Mouse (Mus musculus) brown adipose tissue, adult 24 weeks (tissue): Measurements from ENCODE around the gene Hecw2. TPM values are rescaled to one million over a fixed set of nuclear protein-coding genes. Genes with fewer than 3 reads are reported as not detected.

Experiments
- H3K27ac ChIP-seq: fragments of 200-500 bp; replicated peaks from 2 replicates; pipeline ENCODE4 v1.5.1; 2012; ENCODE audit warnings: low read depth, mild to moderate bottlenecking, low read length
- H3K4me1 ChIP-seq: fragments of 200-500 bp; 2 replicates; pipeline ENCODE4 v1.6.1; 2012; ENCODE audit warnings: low read length, mixed read lengths; ENCODE audit not compliant: control insufficient read depth, insufficient read depth, insufficient read length
- H3K4me3 ChIP-seq: fragments of 200-500 bp; 2 replicates; pipeline ENCODE4 v1.5.1; 2012; ENCODE audit warnings: low read depth, mild to moderate bottlenecking, low read length, moderate library complexity; ENCODE audit not compliant: insufficient read depth
- polyA plus RNA-seq: library from polyadenylated mRNA; stranded (reverse); fragments of >200 nt; gene quantifications from 2 replicates; pipeline ENCODE4 v1.2.4, GENCODE M21; 2012; ENCODE audit not compliant: missing spikeins, insufficient read depth, insufficient read length

Gene Hecw2
- polyA plus RNA-seq, 1 experiment: 1.4 TPM

DNA sequence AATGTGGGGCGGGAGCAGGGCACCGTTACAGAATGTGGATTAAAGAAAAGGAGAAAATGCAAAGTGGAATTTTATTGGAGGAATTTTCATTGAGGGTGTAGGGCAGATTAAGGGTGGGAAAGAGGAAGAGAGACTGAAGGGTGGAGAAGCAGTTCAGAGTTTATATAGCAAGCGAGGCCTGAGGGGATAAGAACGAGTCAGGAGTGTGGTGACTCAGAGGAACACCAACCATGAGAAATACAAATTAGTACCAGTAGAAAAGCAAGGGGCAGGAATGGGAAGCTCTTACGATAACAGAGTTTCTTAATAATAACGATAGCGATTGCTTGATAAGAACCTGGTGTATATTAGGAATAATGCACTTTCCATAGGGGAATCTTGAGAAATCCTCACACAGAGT lies 339.2 kb downstream of the Hecw2 start:
- no peak overlapping the region for H3K4me3 ChIP-seq
- H3K4me1 ChIP-seq: peaks cover 6% of the 10 kb centered on the region
- H3K27ac ChIP-seq: no peak overlapping the region; the same call in 1 of the 2 replicates

DNA sequence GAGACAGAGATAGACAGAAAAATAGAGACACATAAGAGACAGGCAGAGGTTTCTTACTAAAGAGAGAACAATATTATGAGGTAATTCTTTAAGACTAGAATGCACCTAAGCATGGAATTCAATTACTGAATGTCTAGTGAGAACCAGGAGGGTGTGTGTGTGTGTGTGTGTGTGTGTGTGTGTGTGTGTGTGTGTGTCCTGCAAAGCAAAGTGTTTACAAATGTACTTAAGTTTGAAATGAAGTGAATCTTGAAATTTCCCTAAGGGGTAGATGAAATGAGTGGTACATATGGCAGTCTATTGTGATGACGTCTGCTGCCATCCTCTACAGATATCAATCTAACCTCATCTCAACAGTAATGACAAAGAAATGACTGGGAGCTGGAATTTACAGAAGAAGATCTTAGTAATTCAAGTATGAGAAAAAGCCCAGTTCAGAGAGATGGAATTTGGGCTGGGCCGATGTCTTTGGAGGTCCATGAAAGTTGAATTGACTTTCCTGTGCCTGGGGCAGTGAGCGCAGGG lies 342.8 kb downstream of the Hecw2 start:
- Histone ChIP-seq H3K4me3 (no peak overlapping the region), H3K27ac (peak overlapping the region; percentile 72), H3K4me1 (peaks cover 10% of the 10 kb centered on the region)

DNA sequence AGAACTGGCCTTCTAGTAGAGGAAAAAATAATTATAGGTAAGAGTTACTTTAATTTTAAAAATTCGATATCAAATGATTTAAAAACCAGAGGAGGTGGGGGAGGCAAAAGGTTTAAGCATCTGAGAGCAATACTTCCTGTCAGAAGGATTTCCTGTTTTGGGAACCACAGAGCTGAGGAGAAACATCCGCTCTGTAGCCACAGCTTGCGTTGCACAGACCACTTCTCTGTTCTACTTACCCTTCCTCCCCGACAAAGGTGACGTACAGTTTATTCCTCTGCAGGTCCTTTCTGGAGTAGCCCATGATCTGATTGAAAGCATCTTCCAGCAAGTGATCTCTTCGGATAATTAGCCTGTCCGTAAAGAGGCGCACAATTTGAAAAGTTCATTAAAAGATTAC lies 343.6 kb downstream of the Hecw2 start:
- Histone ChIP-seq H3K4me3 (no peak overlapping the region), H3K4me1 (peaks cover 8% of the 10 kb centered on the region; the same call in 1 of the 2 replicates)

DNA sequence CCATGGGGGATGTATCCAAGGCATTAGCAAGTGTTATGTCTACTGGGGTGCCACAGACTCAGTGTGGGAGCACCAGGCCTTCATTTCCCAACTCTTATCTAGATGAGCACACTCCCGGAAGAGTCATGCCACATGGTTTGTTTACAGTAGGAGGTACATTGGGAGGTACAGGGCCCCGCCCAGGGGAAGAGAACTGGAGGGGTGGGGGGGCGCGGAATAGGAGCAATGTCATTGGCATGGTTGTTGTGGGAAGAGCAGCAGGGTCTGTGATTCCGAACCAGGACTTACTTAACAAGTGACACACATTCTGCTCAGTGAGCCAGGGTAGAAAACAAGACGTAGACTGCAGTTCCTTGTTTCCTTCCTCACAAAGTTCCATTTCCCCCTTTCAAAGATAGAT lies 344.1 kb downstream of the Hecw2 start:
- Histone ChIP-seq H3K4me1 (peaks cover 9% of the 10 kb centered on the region; the same call in 1 of the 2 replicates), H3K27ac (peak overlapping the region; percentile 87), H3K4me3 (no peak overlapping the region)

More for the DNA sequence above, 343.6 kb downstream of the Hecw2 start:
- H3K27ac ChIP-seq: peak overlapping the region; percentile 64

DNA sequence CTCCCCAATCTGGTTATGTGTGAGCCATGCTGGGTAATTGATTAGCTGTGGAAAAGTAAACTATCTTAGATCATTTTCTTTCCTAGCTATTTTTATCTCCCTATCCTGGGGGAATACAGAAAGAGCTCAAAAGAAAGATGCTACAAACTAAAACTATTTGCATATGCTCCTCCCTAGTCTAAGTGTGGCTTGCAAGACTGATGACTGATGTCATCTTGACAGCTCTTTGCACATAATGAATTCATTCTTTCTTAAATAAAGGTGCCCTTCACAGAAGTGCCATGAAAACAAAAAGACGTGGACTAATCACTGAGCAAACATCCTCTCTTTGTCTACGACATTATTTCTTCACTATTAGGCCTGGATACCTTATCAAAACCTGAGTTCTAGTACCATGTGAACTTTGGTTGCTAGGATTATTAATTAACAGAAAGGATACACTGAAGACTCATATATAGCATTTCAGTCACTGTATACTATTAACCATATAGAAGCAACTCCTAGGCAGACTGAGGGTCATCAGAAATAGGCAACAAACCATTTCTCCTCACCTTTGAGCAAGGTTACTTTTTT lies 348.2 kb downstream of the Hecw2 start:
- H3K4me1 ChIP-seq: peaks cover 9% of the 10 kb centered on the region; the same call in 1 of the 2 replicates
- H3K4me3 ChIP-seq: no peak overlapping the region
- no peak overlapping the region; the same call in 1 of the 2 replicates for H3K27ac ChIP-seq

DNA sequence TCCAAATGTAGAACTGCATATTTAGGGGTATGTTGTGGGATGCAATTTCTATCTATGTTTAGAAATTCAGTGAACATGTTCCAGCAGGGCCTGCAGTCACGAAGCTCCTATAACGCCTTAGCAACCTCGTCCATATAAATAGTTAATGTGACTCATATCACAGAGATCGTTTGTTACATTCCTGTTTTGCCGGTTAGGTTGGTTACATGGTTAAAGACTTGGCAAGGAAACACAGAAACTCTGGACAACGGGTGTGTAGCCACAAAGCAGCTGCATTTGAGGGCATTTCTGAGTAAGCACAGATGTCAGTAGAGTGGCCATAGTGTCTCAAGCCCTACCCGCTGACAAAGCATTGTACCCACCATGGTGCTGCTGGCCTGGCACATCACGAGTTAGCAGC lies 349.1 kb downstream of the Hecw2 start:
- peaks cover 7% of the 10 kb centered on the region; the same call in 1 of the 2 replicates for H3K4me1 ChIP-seq
- no peak overlapping the region for H3K4me3 ChIP-seq
- no peak overlapping the region for H3K27ac ChIP-seq

DNA sequence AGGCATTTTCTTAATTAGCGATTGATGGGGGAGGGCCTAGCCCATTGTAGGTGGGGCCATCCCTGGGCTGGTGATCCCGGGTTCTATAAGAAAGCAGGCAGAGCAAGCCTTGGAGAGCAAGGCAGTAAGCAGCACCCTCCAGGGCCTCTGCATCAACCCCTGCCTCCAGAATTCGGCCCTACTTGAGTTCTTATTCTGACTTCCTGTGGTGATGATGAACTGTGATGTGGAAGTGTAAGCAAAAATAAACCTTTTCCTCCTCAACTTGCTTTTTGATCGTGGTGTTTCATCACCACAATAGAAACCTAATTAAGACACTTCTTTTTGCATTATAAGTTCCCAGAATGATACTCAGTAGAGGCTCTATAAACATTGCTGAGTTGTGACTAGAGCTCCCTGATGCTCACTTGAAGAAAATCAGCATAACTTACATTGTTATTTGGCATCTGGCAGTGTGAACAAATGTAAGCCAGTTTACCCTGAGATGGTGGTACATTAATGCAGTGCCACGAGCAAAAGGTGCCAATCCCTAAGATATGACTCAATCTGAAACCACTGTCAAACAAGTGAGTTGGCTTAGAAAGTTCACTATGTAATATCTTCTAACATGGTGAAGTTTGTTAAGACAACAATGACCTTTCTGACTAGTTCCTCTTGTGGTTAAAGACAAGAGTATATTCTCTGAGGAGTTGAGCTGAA lies 349.9 kb downstream of the Hecw2 start:
- Histone ChIP-seq H3K27ac (0 out of 2 replicates have a peak overlapping the region, but pooled peaks have one; percentile 12), H3K4me1 (peaks cover 4% of the 10 kb centered on the region; the same call in 1 of the 2 replicates), H3K4me3 (no peak overlapping the region)

DNA sequence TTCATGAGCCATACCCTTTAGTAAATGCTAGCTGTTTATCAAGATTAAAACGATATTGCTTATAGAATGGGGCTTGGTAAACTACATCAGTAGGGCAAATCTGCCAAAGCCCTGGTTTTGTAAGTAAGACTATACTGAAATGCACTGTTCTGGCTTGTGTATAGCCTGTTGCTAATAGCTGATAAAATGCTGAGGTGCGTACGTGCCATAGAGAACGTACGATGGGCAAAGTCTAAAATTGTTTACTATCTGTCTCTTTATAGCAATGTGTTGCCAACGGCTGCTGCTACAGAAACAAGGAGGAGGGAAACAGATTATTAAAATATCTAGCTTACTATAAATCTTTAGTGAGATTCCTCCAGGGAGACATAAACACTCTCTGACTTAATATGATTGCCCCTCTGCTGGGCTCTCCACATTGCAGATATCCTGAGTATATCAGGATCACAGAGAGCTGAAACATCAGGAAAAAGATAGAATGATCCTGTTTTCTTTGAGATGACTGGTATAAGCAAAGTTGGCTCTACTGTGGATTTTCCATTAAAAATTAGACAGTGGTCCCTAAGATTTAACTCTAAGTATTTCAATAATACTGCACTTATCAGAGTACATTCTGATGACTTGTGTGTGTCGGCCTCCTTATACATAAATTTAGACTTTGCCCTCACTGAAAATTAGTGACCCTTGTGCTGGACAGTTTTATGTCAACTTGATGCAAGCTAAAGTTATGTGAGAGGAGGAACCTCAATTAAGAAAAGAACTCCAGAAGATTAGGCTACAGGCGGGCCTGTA lies 350.6 kb downstream of the Hecw2 start:
- no peak overlapping the region for H3K27ac ChIP-seq
- 0 out of 2 replicates have a peak, but pooled peaks cover 2% of the 10 kb centered on the region for H3K4me1 ChIP-seq
- no peak overlapping the region for H3K4me3 ChIP-seq

DNA sequence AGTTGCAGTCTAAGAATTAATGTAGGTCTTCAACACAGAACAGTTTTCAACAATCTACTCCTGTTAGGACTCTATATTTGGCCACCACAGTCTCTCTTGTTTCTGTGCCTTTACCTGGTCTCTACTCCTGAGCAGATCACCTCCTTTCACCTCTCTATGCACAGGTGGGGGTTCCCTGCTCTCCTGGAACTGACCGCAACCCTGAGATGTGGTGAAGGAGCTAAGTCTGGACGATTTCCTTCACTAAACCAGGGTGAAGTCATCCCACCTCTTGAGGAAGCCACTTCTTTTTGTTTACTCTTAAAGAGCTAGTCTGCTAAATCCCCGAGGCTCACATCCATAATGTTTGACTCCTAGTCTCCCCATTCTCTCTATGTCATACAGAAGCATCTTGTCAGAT lies 351.9 kb downstream of the Hecw2 start:
- Histone ChIP-seq H3K4me1 (0 out of 2 replicates have a peak, but pooled peaks cover 2% of the 10 kb centered on the region), H3K4me3 (no peak overlapping the region)

DNA sequence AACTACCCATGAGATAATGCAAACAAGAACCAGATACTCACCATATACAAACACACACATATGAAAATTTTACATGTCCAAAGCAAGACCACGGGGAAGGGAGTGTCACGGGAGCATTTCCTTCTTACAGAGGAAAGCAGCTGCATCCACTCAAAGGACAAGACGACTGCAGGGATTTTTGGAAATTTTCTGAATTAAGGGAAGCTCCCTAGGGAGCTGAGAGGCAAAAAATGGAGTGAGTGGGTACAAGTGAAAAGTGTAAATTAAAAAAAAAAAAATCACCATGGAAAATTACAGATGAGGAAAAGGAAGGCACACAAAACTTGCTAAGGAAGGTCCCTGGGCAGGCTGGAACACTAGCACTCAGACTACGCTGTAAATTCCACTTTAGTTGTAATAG lies 353.9 kb downstream of the Hecw2 start:
- Histone ChIP-seq H3K4me3 (no peak overlapping the region), H3K27ac (no peak overlapping the region), H3K4me1 (no peaks in the 10 kb centered on the region)

More for the DNA sequence above, 351.9 kb downstream of the Hecw2 start:
- no peak overlapping the region for H3K27ac ChIP-seq

DNA sequence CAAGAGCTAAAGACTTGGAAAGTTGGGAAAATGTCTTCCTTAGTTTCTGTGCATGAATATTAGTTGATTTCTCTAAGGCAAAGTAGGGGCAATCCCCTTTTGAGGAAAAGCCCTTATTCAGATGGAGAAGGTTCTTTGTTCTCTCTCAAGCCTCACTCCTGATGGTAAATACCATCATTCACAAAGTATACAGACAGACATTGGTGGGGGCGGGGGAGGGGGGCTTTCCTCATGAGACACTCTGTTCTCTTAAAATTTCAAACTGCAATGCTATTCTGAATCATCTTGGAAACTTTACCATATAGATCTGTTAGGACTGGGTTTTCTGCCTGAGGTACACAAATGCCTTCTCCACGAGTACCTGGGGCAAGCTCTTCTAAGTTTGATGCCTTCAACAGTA lies 355.6 kb downstream of the Hecw2 start:
- Histone ChIP-seq H3K4me3 (no peak overlapping the region), H3K4me1 (no peaks in the 10 kb centered on the region), H3K27ac (no peak overlapping the region)

DNA sequence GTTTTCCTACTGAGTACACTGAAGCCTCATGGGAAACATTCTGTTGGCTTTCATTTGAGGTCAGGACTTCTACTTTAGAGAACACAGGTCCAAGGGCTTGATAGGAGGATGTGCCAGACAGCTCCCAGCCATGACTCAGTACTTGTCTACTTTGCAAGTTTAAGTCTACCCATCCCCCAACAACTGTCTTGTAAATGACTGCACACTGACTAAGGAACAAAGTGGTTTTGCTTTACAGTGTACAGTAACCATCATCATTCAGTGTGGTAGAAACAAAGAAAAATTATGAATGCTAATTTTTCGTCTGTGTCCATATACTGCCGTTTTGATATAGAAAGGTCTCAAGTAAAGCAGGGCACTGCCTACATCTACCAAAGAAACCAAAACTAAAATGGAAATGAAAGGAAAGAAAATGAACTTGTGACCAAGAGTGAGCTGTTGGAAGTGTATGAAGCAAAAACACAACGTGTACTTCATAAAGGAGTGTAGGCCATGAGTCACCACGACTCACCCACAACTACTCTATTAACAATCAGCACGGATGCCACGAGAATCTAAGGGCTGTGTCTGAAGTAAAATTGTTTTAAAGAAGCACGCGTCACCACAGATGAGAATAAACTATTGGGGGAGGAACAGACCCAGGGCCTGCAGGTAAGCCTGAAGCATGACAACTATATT lies 356.6 kb downstream of the Hecw2 start:
- no peaks in the 10 kb centered on the region for H3K4me1 ChIP-seq
- H3K27ac ChIP-seq: no peak overlapping the region
- H3K4me3 ChIP-seq: no peak overlapping the region

DNA sequence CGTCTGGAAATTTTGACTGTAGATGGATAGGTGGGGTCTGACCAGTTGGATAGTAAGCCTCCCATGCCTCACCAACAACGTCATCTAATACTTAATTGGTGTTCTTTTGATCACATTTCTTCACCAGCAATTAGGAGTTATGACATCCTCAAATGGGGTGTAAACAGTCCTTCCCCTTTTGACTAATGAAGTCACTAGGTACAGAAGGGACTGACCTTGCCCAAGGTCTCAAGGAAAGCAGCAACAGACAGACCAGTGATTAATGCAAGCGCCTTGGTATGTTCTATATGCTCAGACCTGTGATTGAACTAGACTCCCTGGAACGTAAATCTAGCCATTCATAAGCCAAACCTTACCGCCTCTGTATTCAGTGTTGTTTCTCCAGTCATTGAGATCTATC lies 364.7 kb downstream of the Hecw2 start:
- Histone ChIP-seq H3K4me3 (no peak overlapping the region), H3K4me1 (no peaks in the 10 kb centered on the region), H3K27ac (no peak overlapping the region)

DNA sequence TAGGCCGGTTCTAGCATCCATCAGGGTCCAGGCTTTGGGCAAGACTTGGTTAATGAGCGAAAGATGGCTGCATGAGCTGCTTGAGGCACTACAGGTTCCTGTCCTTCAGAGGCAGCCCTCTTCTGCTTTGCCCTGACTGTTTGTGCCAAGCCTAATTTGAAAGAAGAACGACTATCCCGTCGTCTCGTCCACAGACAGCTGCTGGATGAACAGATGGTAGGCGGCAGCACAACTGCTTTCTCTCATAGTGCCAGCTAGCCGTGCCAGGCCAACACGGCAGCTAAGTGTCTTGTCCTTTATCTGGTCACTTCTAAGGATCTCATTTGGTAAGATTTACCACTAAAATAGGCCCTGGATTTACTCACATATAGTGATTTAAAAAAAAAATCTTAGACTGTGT lies 365.9 kb downstream of the Hecw2 start:
- H3K4me1 ChIP-seq: peaks cover 2% of the 10 kb centered on the region; the same call in 1 of the 2 replicates
- no peak overlapping the region for H3K27ac ChIP-seq
- H3K4me3 ChIP-seq: no peak overlapping the region
